Mouse (Mus musculus): ENCODE results near the gene Sytl2. TPM values are rescaled to one million over a fixed set of nuclear protein-coding genes. Genes with fewer than 3 reads are reported as not detected.

Gene Sytl2
- polyA plus RNA-seq, 1 experiment from 2014 or later: 3.8 TPM

- Histone ChIP-seq H3K27me3 (ENCODE audit: low read depth, poor library complexity, severe bottlenecking) (no peaks in the 10 kb centered on the region), H3K4me3 (no peak overlapping the region), H3K36me3 (no peaks in the 10 kb centered on the region), H3K9me3 (replicated peaks) (no peaks in the 10 kb centered on the region), H3K27ac (replicated peaks) (no peak overlapping the region), H3K4me1 (no peaks in the 10 kb centered on the region)
- WGBS: 63% methylated on average over 8 of the region's 8 CpGs
- DNase-seq (ENCODE audit: low spot score): no peak
Measured at GRCm38 (mm10) chr7:90280878-90281277, 21.2 kb upstream of the Sytl2 start.

GRCm38 (mm10) chr7:90281759-90282546 lies 20.1 kb upstream of the Sytl2 start:
- 88% methylated on average over 11 of the region's 11 CpGs for WGBS
- no peak for DNase-seq (ENCODE audit: low spot score)

GRCm38 (mm10) chr7:90282786-90283185 lies 19.3 kb upstream of the Sytl2 start:
- WGBS: 90% methylated on average over 1 of the region's 1 CpGs
- Histone ChIP-seq H3K27me3 (ENCODE audit: low read depth, poor library complexity, severe bottlenecking) (no peaks in the 10 kb centered on the region), H3K36me3 (no peaks in the 10 kb centered on the region), H3K9me3 (replicated peaks) (no peaks in the 10 kb centered on the region), H3K4me1 (no peaks in the 10 kb centered on the region), H3K27ac (replicated peaks) (no peak overlapping the region), H3K4me3 (no peak overlapping the region)
- DNase-seq (ENCODE audit: low spot score): no peak

More at GRCm38 (mm10) chr7:90281759-90282546, 20.1 kb upstream of the Sytl2 start:
- H3K4me3 ChIP-seq: no peak overlapping the region
- H3K9me3 ChIP-seq (replicated peaks): no peaks in the 10 kb centered on the region
- no peak overlapping the region for H3K27ac ChIP-seq (replicated peaks)
- H3K36me3 ChIP-seq: no peaks in the 10 kb centered on the region
- H3K27me3 ChIP-seq (ENCODE audit: low read depth, poor library complexity, severe bottlenecking): no peaks in the 10 kb centered on the region
- H3K4me1 ChIP-seq: no peaks in the 10 kb centered on the region

- no peak overlapping the region for H3K27ac ChIP-seq (replicated peaks)
- H3K9me3 ChIP-seq (replicated peaks): no peaks in the 10 kb centered on the region
- no peak for DNase-seq (ENCODE audit: low spot score)
- 77% methylated on average over 7 of the region's 7 CpGs for WGBS
- no peaks in the 10 kb centered on the region for H3K36me3 ChIP-seq
- no peaks in the 10 kb centered on the region for H3K4me1 ChIP-seq
- no peak overlapping the region for H3K4me3 ChIP-seq
- no peaks in the 10 kb centered on the region for H3K27me3 ChIP-seq (ENCODE audit: low read depth, poor library complexity, severe bottlenecking)
Measured at GRCm38 (mm10) chr7:90284793-90285192, 17.3 kb upstream of the Sytl2 start.

GRCm38 (mm10) chr7:90291885-90292284 lies 10.2 kb upstream of the Sytl2 start:
- DNase-seq (ENCODE audit: low spot score): no peak
- WGBS: 87% methylated on average over 6 of the region's 6 CpGs
- Histone ChIP-seq H3K36me3 (no peaks in the 10 kb centered on the region), H3K4me1 (no peaks in the 10 kb centered on the region), H3K9me3 (replicated peaks) (no peaks in the 10 kb centered on the region), H3K27ac (replicated peaks) (no peak overlapping the region), H3K4me3 (no peak overlapping the region), H3K27me3 (ENCODE audit: low read depth, poor library complexity, severe bottlenecking) (no peaks in the 10 kb centered on the region)

- DNase-seq (ENCODE audit: low spot score): peak; percentile 28
- Histone ChIP-seq H3K27ac (replicated peaks) (peak overlapping the region; percentile 74), H3K36me3 (no peaks in the 10 kb centered on the region), H3K9me3 (replicated peaks) (no peaks in the 10 kb centered on the region), H3K4me1 (peaks cover 38% of the 10 kb centered on the region), H3K27me3 (ENCODE audit: low read depth, poor library complexity, severe bottlenecking) (peaks cover 60% of the 10 kb centered on the region), H3K4me3 (peak overlapping the region; percentile 72)
- 7% methylated on average over 27 of the region's 27 CpGs for WGBS
Measured at GRCm38 (mm10) chr7:90302647-90303552, 848 bp downstream of the Sytl2 start.

- WGBS: 11% methylated on average over 3 of the region's 3 CpGs
- H3K9me3 ChIP-seq (replicated peaks): no peaks in the 10 kb centered on the region
- no peaks in the 10 kb centered on the region for H3K36me3 ChIP-seq
- H3K27ac ChIP-seq (replicated peaks): peak overlapping the region; percentile 69
- H3K4me3 ChIP-seq: no peak overlapping the region
- H3K27me3 ChIP-seq (ENCODE audit: low read depth, poor library complexity, severe bottlenecking): peaks cover 46% of the 10 kb centered on the region
- peaks cover 39% of the 10 kb centered on the region for H3K4me1 ChIP-seq
- peak; percentile 72 for DNase-seq (ENCODE audit: low spot score)
Measured at GRCm38 (mm10) chr7:90306079-90306478, 4.0 kb downstream of the Sytl2 start.

- peaks cover 41% of the 10 kb centered on the region for H3K27me3 ChIP-seq (ENCODE audit: low read depth, poor library complexity, severe bottlenecking)
- H3K4me3 ChIP-seq: no peak overlapping the region
- peaks cover 39% of the 10 kb centered on the region for H3K4me1 ChIP-seq
- 86% methylated on average over 1 of the region's 1 CpGs for WGBS
- no peaks in the 10 kb centered on the region for H3K9me3 ChIP-seq (replicated peaks)
- peak overlapping the region; percentile 66 for H3K27ac ChIP-seq (replicated peaks)
- H3K36me3 ChIP-seq: no peaks in the 10 kb centered on the region
- DNase-seq (ENCODE audit: low spot score): no peak
Measured at GRCm38 (mm10) chr7:90306968-90307367, 4.9 kb downstream of the Sytl2 start.

GRCm38 (mm10) chr7:90308003-90308402 lies 6.0 kb downstream of the Sytl2 start:
- Histone ChIP-seq H3K9me3 (replicated peaks) (no peaks in the 10 kb centered on the region), H3K4me1 (peaks cover 30% of the 10 kb centered on the region), H3K27me3 (ENCODE audit: low read depth, poor library complexity, severe bottlenecking) (peaks cover 30% of the 10 kb centered on the region), H3K4me3 (no peak overlapping the region), H3K36me3 (no peaks in the 10 kb centered on the region), H3K27ac (replicated peaks) (no peak overlapping the region)
- 84% methylated on average over 6 of the region's 6 CpGs for WGBS
- DNase-seq (ENCODE audit: low spot score): no peak

GRCm38 (mm10) chr7:90312151-90312883 lies 10.3 kb downstream of the Sytl2 start:
- 72% methylated on average over 7 of the region's 7 CpGs for WGBS
- H3K4me1 ChIP-seq: peaks cover 6% of the 10 kb centered on the region
- DNase-seq (ENCODE audit: low spot score): no peak
- no peak overlapping the region for H3K27ac ChIP-seq (replicated peaks)
- no peak overlapping the region for H3K4me3 ChIP-seq
- H3K9me3 ChIP-seq (replicated peaks): no peaks in the 10 kb centered on the region
- 0 out of 2 replicates have a peak, but pooled peaks cover 8% of the 10 kb centered on the region for H3K27me3 ChIP-seq (ENCODE audit: low read depth, poor library complexity, severe bottlenecking)
- H3K36me3 ChIP-seq: no peaks in the 10 kb centered on the region

- 68% methylated on average over 3 of the region's 3 CpGs for WGBS
- Histone ChIP-seq H3K4me3 (no peak overlapping the region), H3K27ac (replicated peaks) (no peak overlapping the region), H3K27me3 (ENCODE audit: low read depth, poor library complexity, severe bottlenecking) (no peaks in the 10 kb centered on the region), H3K36me3 (no peaks in the 10 kb centered on the region), H3K4me1 (peaks cover under 1% of the 10 kb centered on the region; the same call in 1 of the 2 replicates), H3K9me3 (replicated peaks) (no peaks in the 10 kb centered on the region)
- no peak for DNase-seq (ENCODE audit: low spot score)
Measured at GRCm38 (mm10) chr7:90313421-90313820, 11.4 kb downstream of the Sytl2 start.

GRCm38 (mm10) chr7:90316823-90317222 lies 14.8 kb downstream of the Sytl2 start:
- no peaks in the 10 kb centered on the region for H3K36me3 ChIP-seq
- DNase-seq (ENCODE audit: low spot score): no peak
- H3K27ac ChIP-seq (replicated peaks): no peak overlapping the region
- no peaks in the 10 kb centered on the region for H3K27me3 ChIP-seq (ENCODE audit: low read depth, poor library complexity, severe bottlenecking)
- peaks cover 14% of the 10 kb centered on the region for H3K4me1 ChIP-seq
- WGBS: 94% methylated on average over 2 of the region's 2 CpGs
- no peaks in the 10 kb centered on the region for H3K9me3 ChIP-seq (replicated peaks)
- H3K4me3 ChIP-seq: no peak overlapping the region
